Mouse (Mus musculus) subcutaneous adipose tissue, adult 2 months (tissue): Measurements from ENCODE around the gene Hnrnpul1. TPM values are rescaled to one million over a fixed set of nuclear protein-coding genes. Genes with fewer than 3 reads are reported as not detected.

Experiments used
- polyA plus RNA-seq: library from polyadenylated mRNA; depleted of rRNA; stranded (reverse); fragments of >200 nt; gene quantifications from 2 replicates; pipeline ENCODE4 v1.2.3, GENCODE M21; 2012; ENCODE audit warnings: low replicate concordance; rRNA removed

The Hnrnpul1 gene
- 28.5 and 60.3 TPM in 2 replicates for polyA plus RNA-seq

GRCm38 (mm10) chr7:25754738-25755467, at the start of gene Hnrnpul1:
Gene Hnrnpul1, minus strand, starts transcription at chr7:25754757.

DNA sequence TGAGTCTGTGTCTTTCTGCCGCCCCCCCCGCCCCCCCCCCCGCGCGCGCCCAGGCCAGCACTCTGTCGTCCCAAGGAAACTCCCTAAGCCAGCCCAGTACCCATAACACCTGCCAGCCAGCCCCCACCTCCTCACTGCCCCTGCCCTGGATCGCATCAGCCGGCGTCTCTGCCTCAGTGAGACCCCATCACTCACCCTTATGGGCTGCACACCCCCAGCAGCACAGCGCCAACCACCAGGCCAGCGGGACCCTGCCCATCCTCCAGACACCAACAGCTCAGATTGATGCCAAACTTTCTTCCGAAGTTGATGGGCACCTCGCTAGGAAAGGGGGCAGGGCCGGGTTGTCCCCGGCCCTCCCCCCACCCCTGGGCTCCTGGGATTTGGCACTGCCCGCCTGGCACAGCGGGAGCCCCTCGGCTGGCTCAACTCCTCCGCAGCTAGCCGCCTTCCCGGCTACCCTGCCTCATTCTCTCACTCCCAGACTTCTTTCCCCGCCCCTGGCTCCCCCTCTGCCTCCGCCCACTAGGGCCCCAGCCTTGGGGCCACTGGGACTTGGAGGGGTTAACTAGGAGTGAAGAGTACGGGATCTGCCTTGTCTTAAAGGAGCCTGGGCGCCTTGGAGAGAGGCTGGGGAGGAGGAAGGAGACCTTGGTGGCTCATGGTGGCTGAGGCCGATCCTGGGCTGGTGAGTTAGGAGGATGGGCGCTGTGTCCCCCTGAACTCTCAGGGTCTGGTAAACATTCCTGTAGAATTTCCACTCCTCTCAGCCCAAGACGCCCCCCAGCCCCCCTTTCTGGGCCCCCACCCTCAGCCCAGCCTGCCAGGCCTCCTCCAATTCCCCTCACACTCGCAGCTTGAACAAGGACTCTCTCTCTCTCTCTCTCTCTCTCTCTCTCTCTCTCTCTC, 33.9 kb upstream of the Hnrnpul1 start, which contains the start of gene Axl:
Axl (minus strand) TSS at position 486 of the 909 bp plus-strand sequence.

DNA sequence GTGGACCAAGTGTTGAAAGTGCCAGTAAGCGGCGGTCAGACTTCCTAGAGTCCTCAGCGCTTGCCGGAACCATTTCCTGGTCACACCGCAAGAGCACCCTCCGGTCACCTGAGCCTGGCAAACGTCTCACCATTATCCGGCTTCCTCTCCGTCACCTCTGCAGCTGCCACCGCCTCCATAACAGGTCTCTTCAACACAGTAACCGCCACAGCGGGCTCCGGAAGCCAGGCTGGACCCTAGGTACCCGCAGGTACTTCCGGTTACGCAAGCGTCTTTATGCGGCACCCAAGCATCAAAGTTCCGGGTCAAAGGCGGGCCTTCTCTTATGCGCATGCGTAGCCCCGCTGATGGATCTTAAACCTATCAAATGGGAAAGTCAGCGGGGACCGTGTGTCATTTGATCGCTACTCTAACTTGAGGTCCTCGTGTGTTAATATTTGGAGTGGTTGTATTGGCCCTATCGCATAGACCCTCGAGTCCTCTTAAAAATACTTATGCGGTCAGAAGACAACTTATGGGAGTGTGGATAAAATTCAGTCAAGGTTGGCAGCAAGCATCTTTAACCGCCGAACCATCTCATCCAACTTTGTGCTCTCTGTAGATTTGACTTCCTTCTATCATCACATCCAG, 35.7 kb downstream of the Hnrnpul1 start, which contains the start of gene Ccdc97:
Ccdc97 (minus strand) TSS at position 301 of the 630 bp plus-strand sequence.

GRCm38 (mm10) chr7:25686680-25687531, 67.7 kb downstream of the Hnrnpul1 start, which contains the start of gene Tgfb1:
Gene Tgfb1, plus strand, starts transcription at chr7:25687002.

GRCm38 (mm10) chr7:25680514-25681258, 73.9 kb downstream of the Hnrnpul1 start, which contains the start of gene B9d2:
Gene B9d2, plus strand, starts transcription at chr7:25680780.

GRCm38 (mm10) chr7:25674719-25675300, 79.7 kb downstream of the Hnrnpul1 start, which contains the start of gene Tmem91:
Gene Tmem91, minus strand, starts transcription at chr7:25675166.

Other genes starting within 250 kb of the Hnrnpul1 start
- 0.14 and 0.29 TPM in 2 replicates for gene Ceacam2, start 214.9 kb downstream of the Hnrnpul1 start, polyA plus RNA-seq
- gene Erich4, start 138.9 kb downstream of the Hnrnpul1 start, polyA plus RNA-seq: 0.18 TPM in 1 of 2 replicates, not detected in the other
- gene Dmac2, start 135.3 kb downstream of the Hnrnpul1 start, polyA plus RNA-seq: 33.4 and 43.7 TPM in 2 replicates
- gene B3gnt8, start 128.1 kb downstream of the Hnrnpul1 start, polyA plus RNA-seq: 16.1 and 17.9 TPM in 2 replicates
- gene Bckdha, start 95.8 kb downstream of the Hnrnpul1 start, polyA plus RNA-seq: 292 and 459 TPM in 2 replicates
- gene Exosc5, start 95.6 kb downstream of the Hnrnpul1 start, polyA plus RNA-seq: 72.4 and 79.6 TPM in 2 replicates
- 1.4 and 2.1 TPM in 2 replicates for gene Tmem91, start 79.6 kb downstream of the Hnrnpul1 start, polyA plus RNA-seq
- gene B9d2, start 74.0 kb downstream of the Hnrnpul1 start, polyA plus RNA-seq: 35.0 and 43.1 TPM in 2 replicates
- gene Tgfb1, start 67.8 kb downstream of the Hnrnpul1 start, polyA plus RNA-seq: 33.7 and 48.0 TPM in 2 replicates
- 48.8 and 69.9 TPM in 2 replicates for gene Ccdc97, start 35.7 kb downstream of the Hnrnpul1 start, polyA plus RNA-seq
- gene Axl, start 33.9 kb upstream of the Hnrnpul1 start, polyA plus RNA-seq: 97.5 and 179 TPM in 2 replicates
- gene Cyp2s1, start 62.2 kb upstream of the Hnrnpul1 start, polyA plus RNA-seq: 8.0 and 13.6 TPM in 2 replicates
- 0.09 and 0.27 TPM in 2 replicates for gene Cyp2b10, start 142.9 kb upstream of the Hnrnpul1 start, polyA plus RNA-seq